In genomic region chr6:3200586-3200985, GRCm38 (mm10) we compare ENCODE assay signal across 8 mouse cellular contexts.
A peak's percentile ranks its signal among the peaks of the same experiment; 100 is the strongest.
DNase-seq lines count a peak whose midpoint lies in the region; TF ChIP-seq lines count a peak whose summit lies in the region.
"Not testable (repeated sequence)": the region's sequence is repeated elsewhere in the genome, so short reads cannot be mapped to it uniquely, and the experiment has no call there.

No protein-coding gene starts in this region.

- not testable (repeated sequence) for TF ChIP-seq EP300 in heart, adult 2 months (IDR thresholded peaks at IDR 0.05; ENCODE audit: insufficient read depth, low read depth, low read length)

- H3K79me2 ChIP-seq in heart, adult 2 months (replicated peaks; ENCODE audit: control insufficient read depth, insufficient read depth, low read length), result not testable (repeated sequence)

- peak; percentile 87 for DNase-seq in CD4-positive, CD25-positive, alpha-beta regulatory T cell, adult 2 months (ENCODE audit: low read depth, low spot score)
- DNase-seq in adrenal gland, postnatal 36 days, result peak; percentile 70 to 81
- DNase-seq in embryo, embryonic 9.5 days (ENCODE audit: extremely low spot score), result peak; percentile 92
- peak; percentile 48 to 83 for DNase-seq in heart, adult 2 months
- peak; percentile 77 to 78 for DNase-seq in kidney, postnatal 4 days
- DNase-seq in lung, adult 2 months, result peak; percentile 80
- DNase-seq in retina, postnatal 7 days (ENCODE audit: low read depth, low spot score), result peak; percentile 19
- peak; percentile 75 for DNase-seq in thymus, postnatal 0 days (ENCODE audit: low spot score)

- TF ChIP-seq CTCF in heart, adult 2 months (IDR thresholded peaks at IDR 0.05); lung, adult 2 months (IDR thresholded peaks at IDR 0.05; ENCODE audit: insufficient read depth, low read length): not testable (repeated sequence)

- TF ChIP-seq POLR2A in heart, adult 2 months (IDR thresholded peaks at IDR 0.05; ENCODE audit: insufficient read depth, low read depth, low read length); lung, adult 2 months (IDR thresholded peaks at IDR 0.05; ENCODE audit: borderline replicate concordance, extremely low read depth, low read depth, low read length): not testable (repeated sequence)

- not testable (repeated sequence) for H3K27ac ChIP-seq in heart, adult 2 months

- H3K9ac ChIP-seq in heart, adult 2 months (ENCODE audit: low read depth, low read length), result not testable (repeated sequence)

- not testable (repeated sequence) for H3K4me3 ChIP-seq in heart, adult 2 months; lung, adult 2 months (replicated peaks; ENCODE audit: extremely low read depth, low read depth, low read length)

- H3K27me3 ChIP-seq in heart, adult 2 months (ENCODE audit: control insufficient read depth, insufficient read depth, low read length), result not testable (repeated sequence)

- 81% methylated on average over 18 of the region's 18 CpGs for WGBS in heart, adult 2 months
- 79% methylated on average over 18 of the region's 18 CpGs for WGBS in lung, adult 2 months

- not testable (repeated sequence) for H3K4me1 ChIP-seq in heart, adult 2 months (ENCODE audit: control insufficient read depth, insufficient read depth, low read length); lung, adult 2 months (ENCODE audit: control insufficient read depth, insufficient read depth, low read length)

- intact Hi-C loops in heart, adult 2 months (cut with DNase I), result not testable (repeated sequence)

- not testable (repeated sequence) for H3K36me3 ChIP-seq in heart, adult 2 months (ENCODE audit: control insufficient read depth, insufficient read depth, low read length)

Comparison
In these comparisons a context has a peak if more than half of its experiments do, and no peak if none do; other contexts are left out.
1. DNase-seq: peak in every context shown above with its lines; median percentile 92 in embryo, embryonic 9.5 days; 87 in CD4-positive, CD25-positive, alpha-beta regulatory T cell, adult 2 months; 80 in lung, adult 2 months; 78 in kidney, postnatal 4 days; 76 in adrenal gland, postnatal 36 days; 75 in thymus, postnatal 0 days; 66 in heart, adult 2 months; 19 in retina, postnatal 7 days.